Mouse (Mus musculus) kidney, embryonic 14.5 days (tissue): ENCODE data around the gene Rubcnl. TPM values are rescaled to one million over a fixed set of nuclear protein-coding genes. Genes with fewer than 3 reads are reported as not detected.

ENCODE experiments used
- ATAC-seq: fragments of 200-750 bp; cut with Nextera tagmentation; 2 replicates; pipeline ENCODE4 v1.8.0; 2017; ENCODE audit warnings: moderate number of reproducible peaks, mild to moderate bottlenecking, moderate TSS enrichment, moderate library complexity; ENCODE audit not compliant: low FRiP score, low TSS enrichment
- H3K27ac ChIP-seq: fragments of 300-500 bp; sonication (generic); 2 replicates; pipeline ENCODE4 v1.5.1; 2014; ENCODE audit warnings: low read depth, mild to moderate bottlenecking, low read length, moderate library complexity, mixed read lengths
- H3K27me3 ChIP-seq: fragments of 300-500 bp; sonication (generic); 2 replicates; pipeline ENCODE4 v1.6.1; 2014; ENCODE audit warnings: mild to moderate bottlenecking, low read length; ENCODE audit not compliant: control insufficient read depth, insufficient read depth
- H3K36me3 ChIP-seq: fragments of 300-500 bp; sonication (generic); 2 replicates; pipeline ENCODE4 v1.6.1; 2014; ENCODE audit warnings: low read length, mixed read lengths; ENCODE audit not compliant: control insufficient read depth, insufficient read depth
- H3K4me1 ChIP-seq: fragments of 300-500 bp; sonication (generic); 2 replicates; pipeline ENCODE4 v1.6.1; 2014; ENCODE audit warnings: low read length, mixed read lengths; ENCODE audit not compliant: control insufficient read depth, insufficient read depth
- H3K4me2 ChIP-seq: fragments of 300-500 bp; sonication (generic); replicated peaks from 2 replicates; pipeline ENCODE4 v1.6.1; 2014; ENCODE audit warnings: low read depth, mild to moderate bottlenecking, low read length
- H3K4me3 ChIP-seq: fragments of 300-500 bp; sonication (generic); 2 replicates; pipeline ENCODE4 v1.5.1; 2014; ENCODE audit warnings: mild to moderate bottlenecking, low read length
- H3K9ac ChIP-seq: fragments of 300-500 bp; sonication (generic); 2 replicates; pipeline ENCODE4 v1.6.1; 2014; ENCODE audit warnings: low read depth, mild to moderate bottlenecking, low read length, moderate library complexity
- H3K9me3 ChIP-seq: fragments of 300-500 bp; sonication (generic); 2 replicates; pipeline ENCODE4 v1.6.1; 2016; ENCODE audit warnings: low read length; ENCODE audit not compliant: control insufficient read depth
- WGBS: fragments of 180-500 bp; shearing (Covaris S2); extraction: QIAGEN DNeasy Blood & Tissue Kit; methylation state at CpG from one replicate; pipeline ENCODE4 v1.1.7; 2014; 5-methylcytosine and 5-hydroxymethylcytosine counted together
- polyA plus RNA-seq: library from polyadenylated mRNA; unstranded; fragments of >200 nt; fragmentation: Nextera tagmentation; extraction: Ambion mirVana; gene quantifications from 2 replicates; pipeline ENCODE4 v1.2.1, GENCODE M21; 2014

Rubcnl gene
- polyA plus RNA-seq, 1 experiment from 2014 or later = 0.34 TPM

- Histone ChIP-seq H3K36me3 (no peaks in the 10 kb centered on the region), H3K27ac (no peak overlapping the region), H3K4me2 (no peak overlapping the region), H3K27me3 (no peaks in the 10 kb centered on the region), H3K9ac (no peak overlapping the region), H3K9me3 (no peaks in the 10 kb centered on the region), H3K4me3 (no peak overlapping the region), H3K4me1 (no peaks in the 10 kb centered on the region)
- WGBS = 21% methylated on average over 4 of the region's 4 CpGs
- peak; percentile 35; the same call in 1 of the 2 replicates for ATAC-seq
These were observed 5.5 kb upstream of the Rubcnl start for GRCm38 (mm10) chr14:75010346-75010745.

- Histone ChIP-seq H3K4me3 (no peak overlapping the region), H3K4me2 (no peak overlapping the region), H3K9me3 (no peaks in the 10 kb centered on the region), H3K27me3 (no peaks in the 10 kb centered on the region), H3K36me3 (no peaks in the 10 kb centered on the region), H3K9ac (no peak overlapping the region), H3K27ac (no peak overlapping the region), H3K4me1 (no peaks in the 10 kb centered on the region)
- ATAC-seq = peak; percentile 54; the same call in 1 of the 2 replicates
- 27% methylated on average over 8 of the region's 8 CpGs for WGBS
These were observed 4.7 kb upstream of the Rubcnl start for GRCm38 (mm10) chr14:75010986-75011655.

- Histone ChIP-seq H3K36me3 (no peaks in the 10 kb centered on the region), H3K9me3 (no peaks in the 10 kb centered on the region), H3K9ac (peak overlapping the region; percentile 58; the same call in 1 of the 2 replicates), H3K4me2 (peak overlapping the region; percentile 96), H3K27me3 (no peaks in the 10 kb centered on the region), H3K4me1 (0 out of 2 replicates have a peak, but pooled peaks cover 3% of the 10 kb centered on the region), H3K27ac (no peak overlapping the region), H3K4me3 (peak overlapping the region; percentile 60; the same call in 1 of the 2 replicates)
- WGBS = 78% methylated on average over 9 of the region's 9 CpGs
- ATAC-seq = no peak
These were observed 841 bp downstream of the Rubcnl start for GRCm38 (mm10) chr14:75016715-75017020.

- Histone ChIP-seq H3K9ac (no peak overlapping the region), H3K4me2 (no peak overlapping the region)
- WGBS = 83% methylated on average over 7 of the region's 7 CpGs
These were observed 1.4 kb downstream of the Rubcnl start for GRCm38 (mm10) chr14:75017277-75017676.

DNA sequence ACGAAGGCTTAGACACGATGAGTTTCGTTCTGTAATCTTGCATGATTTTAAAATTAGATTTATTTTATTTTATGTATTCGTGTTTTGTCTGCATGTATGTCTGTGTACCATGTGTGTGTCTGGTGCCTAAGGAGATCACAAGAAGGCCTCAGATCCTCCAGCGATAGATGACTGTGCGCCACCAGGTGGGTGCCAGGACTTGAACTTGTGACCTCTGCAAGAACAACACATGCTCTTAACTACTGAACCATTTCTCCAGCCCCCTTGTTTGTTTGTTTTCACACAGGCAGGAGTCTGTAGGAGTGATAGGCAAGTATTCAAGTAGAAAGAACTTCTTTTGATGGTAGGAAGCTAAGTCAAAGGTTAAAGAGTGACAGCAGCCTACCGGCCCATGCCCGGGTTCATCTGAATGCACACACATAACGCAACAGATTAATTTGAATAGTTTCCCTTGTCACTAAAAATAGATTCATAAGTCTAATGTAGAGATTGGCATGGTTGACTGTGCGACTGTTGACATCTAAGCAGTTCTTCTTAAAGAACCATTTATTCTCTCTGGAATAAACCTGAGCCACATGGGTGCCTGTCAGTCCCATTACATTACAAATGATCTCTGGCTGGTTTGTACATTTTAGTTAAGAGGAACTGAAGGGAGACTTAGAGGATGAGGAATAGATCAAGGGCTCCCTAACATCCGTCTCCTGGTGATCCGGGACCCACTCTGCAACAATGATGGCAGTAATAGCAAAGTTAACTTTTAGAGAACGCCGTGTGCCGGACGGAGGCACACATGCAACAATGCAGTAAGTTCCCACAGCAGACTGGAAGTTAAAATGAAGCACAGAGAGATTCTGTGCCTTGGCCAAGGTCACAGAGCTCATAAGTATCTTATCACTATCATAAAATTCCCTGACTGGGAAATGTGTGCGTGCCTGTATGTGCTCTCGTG is 2.3 kb downstream of the Rubcnl start:
- Histone ChIP-seq H3K9me3 (no peaks in the 10 kb centered on the region), H3K27me3 (no peaks in the 10 kb centered on the region), H3K9ac (no peak overlapping the region), H3K4me2 (no peak overlapping the region), H3K36me3 (no peaks in the 10 kb centered on the region), H3K4me1 (0 out of 2 replicates have a peak, but pooled peaks cover 3% of the 10 kb centered on the region), H3K27ac (no peak overlapping the region), H3K4me3 (no peak overlapping the region)
- WGBS = 77% methylated on average over 18 of the region's 18 CpGs
- no peak for ATAC-seq

More at GRCm38 (mm10) chr14:75017277-75017676, 1.4 kb downstream of the Rubcnl start:
- no peaks in the 10 kb centered on the region for H3K27me3 ChIP-seq
- no peak overlapping the region for H3K27ac ChIP-seq
- H3K9me3 ChIP-seq = no peaks in the 10 kb centered on the region
- no peak for ATAC-seq
- no peaks in the 10 kb centered on the region for H3K36me3 ChIP-seq
- H3K4me1 ChIP-seq = 0 out of 2 replicates have a peak, but pooled peaks cover 3% of the 10 kb centered on the region
- no peak overlapping the region for H3K4me3 ChIP-seq

DNA sequence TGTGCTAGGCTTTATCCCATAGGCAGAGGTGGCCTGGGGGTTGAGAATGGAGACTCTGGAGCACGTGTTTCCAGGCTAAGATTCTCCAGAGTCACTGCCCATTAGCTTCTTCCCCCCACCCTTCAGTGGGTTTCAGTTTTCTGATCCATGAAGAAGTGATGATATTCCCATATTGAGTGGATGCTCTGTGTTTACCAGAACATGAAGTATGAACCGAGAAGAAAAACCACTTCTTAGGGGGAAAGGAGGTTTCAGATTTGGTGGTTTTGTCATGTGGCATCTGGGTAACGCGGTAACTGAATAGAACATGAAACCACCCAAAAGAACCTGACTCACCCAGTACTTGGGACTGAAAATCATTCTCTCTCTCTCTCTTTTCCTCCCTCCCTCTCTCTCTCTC is 3.0 kb downstream of the Rubcnl start:
- no peaks in the 10 kb centered on the region for H3K9me3 ChIP-seq
- no peak overlapping the region for H3K4me3 ChIP-seq
- no peaks in the 10 kb centered on the region for H3K36me3 ChIP-seq
- H3K4me1 ChIP-seq = 0 out of 2 replicates have a peak, but pooled peaks cover 3% of the 10 kb centered on the region
- no peak overlapping the region for H3K27ac ChIP-seq
- no peak for ATAC-seq
- WGBS = 72% methylated on average over 4 of the region's 4 CpGs
- H3K27me3 ChIP-seq = no peaks in the 10 kb centered on the region
- no peak overlapping the region for H3K4me2 ChIP-seq
- H3K9ac ChIP-seq = no peak overlapping the region

- no peak overlapping the region for H3K27ac ChIP-seq
- no peak overlapping the region for H3K9ac ChIP-seq
- H3K9me3 ChIP-seq = no peaks in the 10 kb centered on the region
- H3K27me3 ChIP-seq = no peaks in the 10 kb centered on the region
- no peak overlapping the region for H3K4me3 ChIP-seq
- WGBS = 85% methylated on average over 12 of the region's 12 CpGs
- no peak overlapping the region for H3K4me2 ChIP-seq
- 0 out of 2 replicates have a peak, but pooled peaks cover 3% of the 10 kb centered on the region for H3K4me1 ChIP-seq
- no peak for ATAC-seq
- no peaks in the 10 kb centered on the region for H3K36me3 ChIP-seq
These were observed 4.9 kb downstream of the Rubcnl start for GRCm38 (mm10) chr14:75020581-75021253.

DNA sequence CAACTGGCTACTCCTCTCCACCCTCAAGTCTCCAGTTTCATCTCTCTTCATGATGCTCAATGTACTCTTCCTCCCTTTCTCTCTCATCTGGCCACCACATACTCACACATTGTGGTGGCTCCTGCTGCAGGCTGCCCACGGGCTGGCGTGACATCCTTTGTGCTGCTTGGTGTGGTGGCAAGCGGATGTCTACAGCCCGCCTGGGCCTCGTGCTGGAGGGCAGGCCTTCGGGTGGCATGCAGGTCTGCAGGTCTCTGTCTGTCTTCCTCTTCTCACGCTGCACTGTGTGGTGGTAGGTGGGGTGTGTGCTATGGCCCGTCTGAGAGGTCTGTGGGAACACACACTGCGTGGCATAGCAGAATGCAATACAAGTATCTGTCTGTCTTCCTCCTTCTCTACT is 6.7 kb downstream of the Rubcnl start:
- no peak overlapping the region for H3K27ac ChIP-seq
- no peak overlapping the region for H3K9ac ChIP-seq
- no peaks in the 10 kb centered on the region for H3K4me1 ChIP-seq
- H3K4me3 ChIP-seq = no peak overlapping the region
- H3K27me3 ChIP-seq = no peaks in the 10 kb centered on the region
- H3K4me2 ChIP-seq = no peak overlapping the region
- ATAC-seq = no peak
- no peaks in the 10 kb centered on the region for H3K9me3 ChIP-seq
- no peaks in the 10 kb centered on the region for H3K36me3 ChIP-seq
- 89% methylated on average over 9 of the region's 9 CpGs for WGBS
